Mouse (Mus musculus) urinary bladder, postnatal 36 days (tissue): Measurements from ENCODE around the gene Rpusd2.
"Not testable (repeated sequence)": the region's sequence is repeated elsewhere in the genome, so short reads cannot be mapped to it uniquely, and the experiment has no call there.

Source experiments
- DNase-seq, 2 experiments: peaks; one replicate each; pipeline ENCODE4 v3.0.0; 2022; ENCODE audit warnings: low spot score in 2 of 2, mixed read lengths in 1 of 2

Gene Rpusd2

GRCm38 (mm10) chr2:119034656-119035396, at the start of gene Rpusd2:
Rpusd2 (plus strand) TSS chr2:119034790.
- peak; percentile 85 to 92 for DNase-seq

DNA sequence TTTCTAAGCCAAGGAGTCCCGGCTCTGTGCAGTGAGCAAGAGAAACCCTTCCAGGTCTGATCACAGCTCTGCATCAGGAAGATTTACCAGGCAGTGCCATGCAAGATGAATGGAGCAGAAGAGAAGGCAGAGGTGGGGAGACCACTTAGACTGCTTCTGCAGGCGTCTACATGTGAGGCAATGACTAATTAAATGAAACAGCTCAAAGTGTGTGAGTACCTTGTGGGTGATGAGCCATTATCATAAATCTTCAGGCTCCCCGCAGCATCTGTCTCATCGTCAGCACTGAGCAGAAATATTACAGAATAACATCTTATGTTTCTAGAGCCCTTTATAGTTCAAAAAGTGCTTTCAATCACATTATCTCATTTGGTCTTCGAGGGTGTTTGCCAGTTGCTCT, 39.1 kb upstream of the Rpusd2 start:
- DNase-seq, result no peak

GRCm38 (mm10) chr2:118995919-118996797, 38.4 kb upstream of the Rpusd2 start:
- no peak for DNase-seq

DNA sequence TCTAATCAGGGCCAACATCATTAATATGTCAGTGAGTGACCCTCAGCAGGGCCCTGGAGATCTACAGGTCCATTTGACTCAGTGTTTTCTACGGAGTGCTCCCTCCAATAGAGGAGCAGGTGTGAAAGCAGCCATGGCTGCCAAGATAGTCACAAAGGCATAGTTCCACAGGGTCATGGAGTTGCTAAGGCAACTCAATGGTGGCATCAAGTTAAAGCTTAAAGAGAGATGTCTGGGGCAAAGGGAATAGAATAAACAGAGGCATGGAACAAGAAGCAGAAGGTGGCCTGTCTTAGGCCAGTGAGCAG, 37.8 kb upstream of the Rpusd2 start:
- no peak for DNase-seq

DNA sequence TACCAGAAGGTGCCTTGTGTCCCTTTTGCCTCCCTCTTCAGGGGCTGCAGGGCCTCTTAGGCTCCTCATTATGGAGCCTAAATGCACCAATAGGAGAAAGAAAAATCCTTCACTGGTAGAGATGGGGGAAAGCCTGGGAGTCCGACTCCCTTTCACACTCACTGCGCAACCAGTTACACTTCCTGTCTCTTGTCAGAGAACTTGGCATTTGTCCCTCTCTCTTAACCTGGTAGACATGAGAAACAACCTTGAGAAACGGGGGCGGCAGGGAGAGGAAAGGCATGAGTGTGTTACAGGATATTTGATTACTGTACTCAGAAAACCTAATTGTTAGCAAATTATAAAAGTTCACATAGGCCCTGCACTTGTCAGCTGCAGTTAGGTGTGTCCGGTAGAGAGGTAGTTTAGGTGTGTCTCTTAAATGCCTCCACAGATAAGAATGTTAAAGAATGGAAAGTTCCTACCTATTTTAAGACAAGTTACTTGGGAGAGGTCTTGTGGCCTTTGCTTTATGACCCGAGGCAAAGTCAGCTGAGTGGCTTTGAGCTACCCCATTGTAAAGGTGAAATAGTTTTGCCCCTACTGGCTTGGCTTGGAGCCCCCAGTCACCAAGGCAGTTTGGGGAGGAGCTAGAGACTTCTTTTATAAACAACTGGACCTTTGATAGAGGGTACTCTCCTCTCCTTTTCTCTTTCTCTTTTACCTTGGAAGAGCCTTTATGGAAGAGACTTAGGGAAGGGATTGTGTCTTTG, 36.3 kb upstream of the Rpusd2 start:
- DNase-seq, result no peak

GRCm38 (mm10) chr2:118999025-118999639, 35.5 kb upstream of the Rpusd2 start:
- DNase-seq, result no peak

DNA sequence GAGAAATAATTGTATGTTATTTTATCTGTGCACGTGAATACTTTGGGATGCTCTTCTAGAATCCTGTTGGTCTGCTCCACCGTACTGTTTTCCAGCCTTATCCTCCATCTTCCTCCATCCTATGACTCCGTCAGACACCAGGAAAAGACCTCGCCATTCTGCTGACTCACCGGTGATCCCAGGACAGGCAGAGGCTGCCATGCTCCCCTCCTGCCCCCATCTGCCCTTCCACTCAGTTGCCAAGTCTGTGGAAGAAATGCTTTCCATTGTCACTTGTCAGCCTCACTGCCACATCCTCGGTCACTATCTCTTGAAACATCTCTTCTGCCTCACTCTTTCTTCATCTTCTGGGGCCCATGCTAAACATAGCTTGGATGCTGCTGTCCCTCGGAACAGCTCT, 27.7 kb upstream of the Rpusd2 start:
- DNase-seq, result no peak

DNA sequence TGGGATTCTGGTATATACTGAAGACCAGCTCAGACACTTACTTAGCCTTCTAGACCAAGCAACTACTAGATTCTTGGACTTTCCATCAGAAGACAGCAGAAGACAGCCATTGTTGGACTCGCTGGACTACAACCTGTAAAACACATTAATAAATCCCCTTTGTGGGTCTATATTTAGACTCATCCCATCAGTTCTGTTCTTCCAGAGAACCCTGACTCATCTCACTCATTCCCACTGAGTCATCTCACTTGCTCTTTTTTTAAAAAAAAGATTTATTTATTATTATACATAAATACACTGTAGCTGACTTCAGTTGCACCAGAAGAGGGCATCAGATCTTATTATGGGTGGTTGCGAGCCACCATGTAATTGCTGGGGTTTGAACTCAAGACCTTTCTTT, 25.2 kb upstream of the Rpusd2 start:
- no peak for DNase-seq

DNA sequence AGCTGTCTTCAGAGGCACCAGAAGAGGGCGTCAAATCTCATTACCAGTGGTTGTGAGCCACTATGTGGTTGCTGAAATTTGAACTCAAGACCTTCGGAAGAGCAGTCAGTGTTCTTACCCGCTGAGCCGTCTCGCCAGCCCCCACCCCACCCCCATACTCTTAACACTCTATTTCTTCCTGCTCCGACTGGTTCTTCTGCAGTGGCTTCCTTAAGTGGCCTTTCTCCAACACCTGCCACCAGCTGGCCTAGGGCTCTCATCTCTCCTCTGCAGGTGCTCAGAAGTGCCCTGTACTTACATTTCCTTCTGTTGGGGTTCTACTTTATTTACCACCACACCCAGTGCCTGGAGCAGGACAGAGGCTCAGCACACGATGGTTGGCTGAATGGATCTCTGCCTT, 19.6 kb upstream of the Rpusd2 start:
- no peak for DNase-seq

DNA sequence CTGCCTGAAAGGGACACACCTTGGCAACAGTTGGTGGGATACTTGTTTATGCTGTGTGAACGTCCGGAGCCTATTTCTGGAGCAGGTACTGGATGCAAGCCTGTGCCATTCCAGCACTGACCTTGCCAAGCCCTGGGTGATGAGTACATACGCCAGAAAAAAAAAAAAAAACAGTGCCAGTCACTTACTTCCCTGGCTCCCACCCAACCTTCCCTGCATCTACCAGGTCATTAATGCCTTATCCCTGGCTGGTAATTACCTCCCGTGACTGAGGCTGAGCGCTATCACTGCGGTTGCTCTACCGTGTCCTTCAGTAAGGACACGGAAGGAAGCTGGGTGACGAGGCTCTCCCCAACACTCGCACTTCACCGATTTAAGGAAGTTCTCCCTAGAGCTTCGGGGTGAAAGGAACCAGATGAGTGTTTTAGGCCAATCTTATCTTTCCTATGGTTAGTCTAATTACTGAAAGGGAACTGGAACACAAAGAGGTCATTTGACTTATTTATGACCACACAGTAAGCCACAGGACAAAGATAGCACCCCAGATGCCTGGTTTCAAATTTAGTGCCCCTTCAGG, 18.9 kb upstream of the Rpusd2 start:
- no peak for DNase-seq

- DNase-seq, result not testable (repeated sequence)
Measured at GRCm38 (mm10) chr2:119016312-119016711, 18.3 kb upstream of the Rpusd2 start.

DNA sequence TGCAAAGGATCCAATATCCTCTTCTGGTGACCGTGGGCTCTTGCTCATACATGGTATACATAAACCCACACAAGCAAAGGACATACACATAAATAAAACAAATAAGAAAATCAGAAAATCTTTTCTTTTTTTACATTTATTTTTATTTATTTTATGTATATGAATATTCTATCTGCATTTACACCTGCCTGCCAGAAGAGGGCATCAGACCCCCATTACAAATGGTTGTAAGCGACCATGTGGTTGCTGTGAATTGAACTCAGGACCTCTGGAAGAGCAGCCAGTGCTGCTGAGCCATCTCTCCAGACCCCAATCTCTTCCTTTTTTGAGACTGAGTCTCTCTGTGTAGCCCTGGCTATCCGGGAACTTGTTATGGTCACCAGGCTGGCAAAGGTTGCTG, 16.9 kb upstream of the Rpusd2 start:
- DNase-seq, result no peak

DNA sequence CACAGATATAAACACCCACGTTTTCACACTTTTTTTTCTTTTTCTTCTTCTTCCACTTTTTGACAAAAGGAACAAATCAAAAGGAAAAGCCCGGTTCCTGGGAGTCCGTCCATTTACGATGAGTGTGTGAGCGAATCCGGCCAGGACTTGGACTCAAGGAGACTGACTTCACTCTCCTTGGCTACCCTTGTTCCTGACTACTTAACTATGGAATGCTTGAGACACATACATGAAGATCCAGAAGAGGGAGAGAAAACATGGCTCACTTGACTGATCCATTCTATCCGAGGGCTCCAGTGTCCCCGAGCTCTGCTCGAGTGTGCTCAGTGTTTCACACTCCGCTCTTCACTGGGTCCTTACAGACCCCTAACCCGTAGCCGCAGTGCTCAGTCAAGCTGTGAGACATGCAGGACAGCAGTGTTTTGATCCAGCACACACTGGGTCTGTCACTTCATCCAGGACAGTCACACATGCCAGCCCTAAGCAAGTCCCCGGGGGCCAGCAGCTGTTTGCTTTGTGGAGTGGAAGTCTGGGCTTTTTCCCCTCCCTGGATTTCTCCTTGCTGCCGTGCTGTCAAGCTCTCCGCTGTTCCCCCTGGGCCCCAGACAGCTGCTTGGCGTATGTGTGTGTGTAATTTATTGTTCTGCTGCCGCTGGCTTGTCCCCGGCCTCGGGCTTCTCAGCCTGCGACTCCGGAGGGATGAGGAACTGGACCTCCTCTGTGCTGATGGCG, 16.0 kb upstream of the Rpusd2 start:
- DNase-seq, result peak in 1 of 2 experiments; percentile 11

DNA sequence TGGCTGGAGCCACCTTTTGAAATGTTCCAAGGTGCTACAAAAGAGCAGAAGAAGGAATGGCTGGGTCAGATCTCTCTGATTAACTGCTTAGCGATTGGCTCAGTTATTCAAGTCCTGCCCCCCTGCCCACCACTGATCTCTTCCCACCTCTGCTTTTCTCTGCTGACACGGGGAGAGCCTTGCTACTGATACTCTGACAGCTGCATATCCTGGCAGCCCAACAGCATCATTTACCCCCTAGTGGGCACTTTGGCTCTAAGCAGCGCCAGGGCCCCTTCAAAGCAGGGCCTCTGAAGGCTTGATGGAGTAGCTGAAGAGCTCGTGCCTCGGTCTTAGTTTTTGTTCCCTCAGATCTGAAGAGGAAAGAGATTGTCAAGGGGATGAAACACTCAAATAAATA, 15.5 kb upstream of the Rpusd2 start:
- DNase-seq, result no peak

DNA sequence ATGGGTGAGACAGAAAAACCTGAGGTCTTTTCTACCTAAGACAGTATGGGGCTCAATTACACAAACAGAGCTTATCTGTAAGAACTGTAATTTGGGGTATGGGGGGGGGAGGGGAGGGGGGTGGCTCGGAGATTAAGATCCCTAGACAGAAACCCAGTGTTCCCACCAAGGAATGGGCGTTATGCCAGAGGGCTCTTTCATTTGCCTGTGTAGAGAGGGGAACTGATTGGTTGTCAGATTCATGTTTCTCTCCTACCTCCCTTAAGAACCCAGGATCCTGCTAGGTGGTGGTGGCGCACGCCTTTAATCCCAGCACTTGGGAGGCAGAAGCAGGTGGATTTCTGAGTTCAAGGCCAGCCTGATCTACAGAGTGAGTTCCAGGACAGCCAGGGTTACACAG, 15.1 kb upstream of the Rpusd2 start:
- DNase-seq, result no peak

DNA sequence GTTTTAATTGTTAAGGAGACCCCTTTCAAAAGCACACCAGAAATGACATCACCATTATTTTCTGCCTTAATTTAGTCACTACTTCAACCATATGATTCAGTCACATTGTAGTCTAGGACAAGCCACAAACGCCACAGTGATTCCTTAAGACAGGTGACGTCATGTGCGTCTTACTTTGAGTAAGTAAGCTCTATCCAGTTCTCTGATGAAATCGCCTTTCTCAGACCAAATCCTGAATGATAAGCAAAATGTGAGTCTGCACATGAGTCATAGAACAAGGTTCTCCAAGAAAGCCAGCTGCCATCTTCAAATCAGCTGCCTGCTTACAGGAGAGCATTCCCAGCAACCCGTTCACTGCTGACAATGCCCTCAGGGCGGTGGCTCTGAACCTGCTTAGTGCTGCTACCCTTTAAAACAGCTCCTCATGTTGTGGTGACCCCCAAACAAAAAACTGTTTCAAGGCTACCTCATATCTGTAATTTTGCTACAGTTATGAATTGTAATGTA, 11.4 kb upstream of the Rpusd2 start:
- DNase-seq, result no peak

DNA sequence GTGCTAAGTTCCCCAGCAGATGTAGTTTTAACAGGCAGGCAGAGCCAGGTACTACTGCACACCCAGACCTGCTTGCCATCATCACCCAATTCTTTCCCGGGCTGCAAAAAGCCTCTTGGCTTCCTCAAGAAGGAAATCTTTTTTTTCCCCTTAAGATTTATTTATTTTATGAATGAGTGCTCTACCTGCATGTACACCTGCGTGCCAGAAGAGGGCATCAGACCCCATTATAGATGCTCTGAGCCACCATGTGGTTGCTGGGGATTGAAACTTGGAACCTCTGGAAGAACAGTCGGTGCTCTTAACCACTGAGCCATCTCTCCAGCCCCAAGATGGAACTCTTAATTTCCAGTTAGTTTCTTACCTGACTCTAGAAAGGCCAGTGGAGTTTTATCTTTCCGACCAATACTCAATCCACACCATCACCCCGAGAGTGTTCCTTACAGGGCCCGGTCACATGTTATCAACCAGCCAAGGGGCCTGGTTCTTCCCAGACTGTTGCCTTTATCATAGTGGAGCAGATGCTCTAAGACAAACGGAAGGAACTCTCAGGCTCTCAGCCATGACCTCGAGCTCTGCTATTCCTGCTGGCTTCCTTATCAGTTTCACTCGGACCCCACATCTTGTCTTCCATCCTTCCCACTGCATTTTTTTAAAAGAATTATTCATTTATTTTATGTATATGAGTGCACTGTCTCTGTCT, 9.9 kb upstream of the Rpusd2 start:
- DNase-seq, result no peak

DNA sequence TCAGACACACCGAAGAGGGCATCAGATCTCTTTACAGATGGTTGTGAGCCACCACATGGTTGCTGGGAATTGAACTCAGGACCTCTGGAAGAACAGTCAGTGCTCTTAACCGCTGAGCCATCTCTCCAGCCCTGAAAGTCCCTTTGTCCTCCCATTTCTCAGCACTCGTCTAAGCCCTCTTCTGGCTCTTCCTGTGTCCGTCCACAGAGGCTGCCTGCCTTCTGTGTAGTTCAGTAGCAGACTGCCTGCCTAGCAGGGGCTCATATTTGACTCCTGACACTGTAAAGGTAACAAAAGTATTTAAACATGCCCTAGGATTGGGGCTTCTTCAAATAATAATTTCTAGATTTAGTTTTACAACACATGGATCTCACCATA, 9.4 kb upstream of the Rpusd2 start:
- no peak for DNase-seq

DNA sequence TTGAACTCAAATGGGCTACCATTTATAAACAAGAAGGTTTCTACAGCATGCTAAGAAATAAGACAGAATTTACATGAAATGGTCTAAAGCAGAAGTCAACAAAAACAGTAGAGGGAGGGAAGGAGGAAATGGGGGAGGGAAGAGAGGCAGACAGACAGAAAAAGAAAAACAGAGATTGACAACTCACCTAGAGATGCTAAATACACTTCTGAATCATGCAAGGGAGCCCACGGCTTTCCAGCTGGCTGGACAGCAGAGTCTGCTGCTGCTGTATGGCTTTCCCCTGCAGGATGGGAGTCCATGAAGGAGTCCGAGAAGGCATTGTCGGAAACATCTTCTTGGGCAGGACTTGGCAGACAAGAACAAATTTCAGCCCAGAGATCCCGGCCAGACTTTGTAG, 7.6 kb upstream of the Rpusd2 start:
- DNase-seq, result no peak

DNA sequence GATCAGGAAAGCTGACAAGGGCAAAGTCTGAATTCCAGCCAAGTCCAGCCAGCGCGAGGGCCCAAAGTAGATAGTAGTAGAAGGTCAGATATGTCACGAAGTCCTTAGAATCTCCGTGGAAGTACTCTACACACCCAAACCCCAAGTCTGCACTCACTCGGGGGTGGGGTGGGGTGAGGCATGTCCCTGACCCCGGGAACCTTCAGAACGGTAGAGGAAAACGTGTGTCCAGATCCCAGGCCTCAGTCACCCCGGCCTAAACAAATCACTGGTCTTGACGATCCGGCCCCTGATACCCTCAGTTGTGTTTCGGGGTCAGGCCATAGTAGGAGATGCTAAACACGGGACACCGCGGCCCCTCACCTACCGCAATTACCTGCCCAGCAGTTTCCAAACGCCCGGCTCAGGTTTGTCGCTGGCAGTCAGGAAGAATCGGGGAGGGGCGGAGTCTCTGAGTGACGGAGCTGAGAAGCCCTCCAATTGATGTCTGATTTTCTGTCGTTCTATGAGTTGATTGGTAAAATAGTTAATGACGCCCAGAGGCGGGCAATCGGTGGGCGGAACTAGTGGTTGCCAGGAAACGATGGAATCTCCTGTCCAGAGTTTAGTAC, 5.5 kb upstream of the Rpusd2 start, which contains the start of gene Ccdc32:
Ccdc32 (minus strand) TSS at position 453 of the 611 bp plus-strand sequence.
- DNase-seq, result peak; percentile 94 to 96
